Mouse (Mus musculus) effector memory CD4-positive, alpha-beta T cell, adult 5 months (primary cell): ENCODE measurements around the gene Elfn2. TPM values are rescaled to one million over a fixed set of nuclear protein-coding genes. Genes with fewer than 3 reads are reported as not detected.

ENCODE experiments used
- polyA plus RNA-seq: library from polyadenylated mRNA; unstranded; fragments of 100-300 nt; shearing (Covaris generic); gene quantifications from one replicate; pipeline ENCODE4 v1.2.1, GENCODE M21; 2017

Elfn2 gene
- 0.12 TPM for polyA plus RNA-seq

DNA sequence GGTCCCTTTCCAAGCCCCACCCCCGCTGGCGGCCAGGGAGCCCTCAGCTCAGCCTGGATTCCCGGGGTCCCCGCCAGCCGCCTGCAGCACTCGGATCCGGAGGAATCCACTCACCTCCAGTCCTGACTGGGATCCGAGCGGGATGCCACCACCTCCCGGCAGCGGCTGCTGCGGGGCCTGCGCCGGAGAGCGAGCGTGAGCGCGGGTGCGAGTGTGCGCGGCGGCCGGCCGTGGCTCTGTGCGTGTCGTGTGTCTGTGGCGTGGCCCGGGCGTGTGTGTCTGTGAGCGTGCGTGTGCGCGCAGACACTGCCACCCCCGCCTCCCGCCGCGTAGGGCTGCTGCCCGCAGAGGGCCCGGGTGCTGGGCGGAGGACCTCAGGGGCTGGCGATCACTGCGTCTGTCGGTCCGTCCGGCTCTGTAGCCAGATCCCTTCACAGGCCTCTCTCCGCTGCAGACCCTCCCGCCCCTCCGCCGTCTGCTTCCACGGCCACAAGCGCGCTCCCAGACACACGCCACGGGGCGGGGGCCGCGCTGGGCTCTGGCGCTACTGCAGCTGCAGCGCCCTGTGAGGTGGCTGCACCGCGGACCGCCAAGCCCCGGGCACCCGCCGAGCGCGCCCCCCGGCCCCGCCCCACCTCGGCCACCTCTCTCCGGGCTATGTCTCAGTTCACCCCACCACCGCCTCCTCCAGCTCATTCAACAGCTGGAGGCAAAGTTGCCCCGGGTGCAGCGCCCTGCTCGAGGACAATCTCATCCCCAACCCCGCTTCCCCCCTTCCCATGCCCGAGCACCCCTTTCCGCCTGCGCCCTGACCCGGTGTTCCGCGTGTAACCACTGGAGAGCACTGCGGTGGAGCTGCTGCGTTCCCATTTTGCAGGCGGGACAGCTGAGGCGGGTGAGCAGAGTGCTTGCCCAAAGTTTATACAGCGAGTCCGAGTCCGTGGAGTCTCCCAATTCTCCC is at the start of gene Elfn2:
Gene Elfn2, minus strand, starts transcription at position 482 of the 961 bp plus-strand sequence.

Other genes starting within 250 kb of the Elfn2 start
- 461 TPM for gene Il2rb, start 223.5 kb downstream of the Elfn2 start, polyA plus RNA-seq
- gene C1qtnf6, start 187.4 kb downstream of the Elfn2 start, polyA plus RNA-seq: 0.85 TPM
- not detected for gene Sstr3, start 174.1 kb downstream of the Elfn2 start, polyA plus RNA-seq
- gene Rac2, start 146.0 kb downstream of the Elfn2 start, polyA plus RNA-seq: 1,705 TPM
- gene Cyth4, start 121.7 kb downstream of the Elfn2 start, polyA plus RNA-seq: 224 TPM
- gene Mfng, start 54.7 kb upstream of the Elfn2 start, polyA plus RNA-seq: 120 TPM
- gene Card10, start 84.3 kb upstream of the Elfn2 start, polyA plus RNA-seq: 1.1 TPM
- gene Cdc42ep1, start 123.9 kb upstream of the Elfn2 start, polyA plus RNA-seq: 0.44 TPM
- gene Lgals2, start 136.8 kb upstream of the Elfn2 start, polyA plus RNA-seq: not detected
- gene Gga1, start 158.4 kb upstream of the Elfn2 start, polyA plus RNA-seq: 68.8 TPM
- gene Gm49510, start 180.9 kb upstream of the Elfn2 start, polyA plus RNA-seq: 1.9 TPM
- 128 TPM for gene Sh3bp1, start 181.0 kb upstream of the Elfn2 start, polyA plus RNA-seq
- 11.9 TPM for gene Pdxp, start 195.1 kb upstream of the Elfn2 start, polyA plus RNA-seq
- 398 TPM for gene Lgals1, start 208.0 kb upstream of the Elfn2 start, polyA plus RNA-seq
- gene Nol12, start 216.2 kb upstream of the Elfn2 start, polyA plus RNA-seq: 25.1 TPM
- gene Triobp, start 229.0 kb upstream of the Elfn2 start, polyA plus RNA-seq: 51.9 TPM